Mouse (Mus musculus) ovary, adult 18-20 months (tissue): ENCODE data around the gene Abcb9.

Source experiments
- DNase-seq: peaks from one replicate; pipeline ENCODE4 v3.0.0; 2022; ENCODE audit warnings: low spot score, mixed read lengths

Gene Abcb9

DNA sequence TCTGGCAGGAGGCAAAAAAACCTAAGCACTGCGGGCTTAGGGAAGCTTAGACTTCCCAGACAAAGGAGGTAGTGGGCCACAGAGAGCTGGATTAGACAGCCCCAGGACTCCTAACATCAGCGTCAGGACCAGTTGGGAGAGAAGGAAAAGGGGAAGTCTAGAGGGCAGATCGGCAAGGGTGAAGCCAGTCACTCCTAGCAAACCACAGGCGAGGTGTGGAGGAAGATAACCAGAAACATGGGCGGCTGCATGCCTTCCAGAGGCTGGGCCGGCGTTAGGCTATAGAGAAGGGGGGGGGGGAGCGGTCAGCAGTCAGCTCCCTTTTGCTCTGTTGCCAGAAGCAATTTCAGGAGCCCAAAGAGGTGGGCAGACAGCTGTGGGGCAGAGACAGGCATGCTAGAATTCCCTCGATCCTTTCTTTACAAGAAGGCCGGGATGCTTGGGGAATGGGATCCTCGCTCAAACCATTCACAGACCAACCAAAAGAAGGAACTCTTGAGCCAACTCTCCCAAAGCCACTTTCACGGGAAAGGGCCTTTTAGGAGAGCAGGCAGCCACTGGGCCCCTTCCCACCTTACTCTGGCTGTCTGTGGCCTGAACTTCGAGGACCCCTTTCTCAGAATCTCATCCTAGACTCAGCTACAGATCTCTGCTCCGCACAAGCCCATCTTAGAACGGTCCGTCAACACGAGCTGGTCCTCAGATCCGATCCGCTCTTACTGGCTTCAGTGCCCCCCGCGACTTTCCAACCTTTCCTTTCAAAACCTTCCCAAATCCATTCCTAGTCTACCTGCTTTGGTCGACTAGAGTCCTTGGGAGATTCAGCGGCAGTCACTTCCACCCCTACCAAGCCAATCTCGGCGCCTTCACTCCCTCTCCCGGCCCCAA lies 64.3 kb downstream of the Abcb9 start:
- DNase-seq = no peak

- no peak for DNase-seq
These were observed 65.1 kb downstream of the Abcb9 start for GRCm38 (mm10) chr5:124030386-124031067.

GRCm38 (mm10) chr5:124029220-124030035 lies 66.2 kb downstream of the Abcb9 start:
- DNase-seq = no peak

- no peak for DNase-seq
These were observed 66.9 kb downstream of the Abcb9 start for GRCm38 (mm10) chr5:124028680-124029079.

- DNase-seq = no peak
These were observed 67.7 kb downstream of the Abcb9 start for GRCm38 (mm10) chr5:124027702-124028470.

GRCm38 (mm10) chr5:124026568-124026967 lies 69.0 kb downstream of the Abcb9 start:
- DNase-seq = no peak

- no peak for DNase-seq
These were observed 69.8 kb downstream of the Abcb9 start for GRCm38 (mm10) chr5:124025587-124026441.

DNA sequence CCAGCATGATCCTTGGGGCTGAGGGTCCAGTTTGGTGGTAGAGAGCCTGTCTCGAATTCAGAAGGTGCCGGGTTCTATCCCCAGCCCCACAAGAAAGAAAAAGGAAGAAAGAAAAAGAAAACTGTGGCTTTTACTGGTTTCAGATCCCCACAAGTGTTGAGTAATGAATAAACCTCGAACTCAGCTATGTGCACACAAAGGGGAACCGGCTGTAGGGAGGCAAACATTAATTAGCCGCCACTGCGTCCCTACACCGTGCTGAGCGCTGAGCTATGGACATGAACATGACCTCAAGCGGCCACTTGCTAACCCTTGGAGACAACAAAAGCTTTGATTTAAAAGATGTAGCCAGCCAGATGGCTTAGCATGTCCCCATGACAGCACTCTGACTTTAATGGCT lies 70.5 kb downstream of the Abcb9 start:
- DNase-seq = no peak

- peak; percentile 53 for DNase-seq
These were observed 70.9 kb downstream of the Abcb9 start for GRCm38 (mm10) chr5:124024677-124025076.

DNA sequence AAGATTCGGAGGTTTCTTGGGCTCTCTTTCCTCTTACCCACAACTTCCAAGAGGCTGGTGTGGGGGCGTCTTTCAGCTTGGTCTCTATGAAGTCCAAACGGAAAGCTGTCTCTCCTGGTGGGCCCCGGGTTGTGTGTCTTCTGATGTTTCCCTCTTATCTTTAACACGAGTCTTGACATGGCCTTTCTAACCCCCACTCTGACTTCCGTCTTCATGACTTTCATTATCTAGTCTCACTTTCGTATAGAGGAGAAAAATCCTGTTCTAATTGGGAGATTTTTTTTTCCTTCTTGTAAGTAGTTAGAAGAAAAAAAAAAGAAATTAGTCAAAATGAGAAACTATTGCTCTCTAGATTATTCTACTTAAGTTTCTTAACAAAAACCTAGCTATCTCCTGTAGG lies 73.2 kb downstream of the Abcb9 start:
- no peak for DNase-seq

DNA sequence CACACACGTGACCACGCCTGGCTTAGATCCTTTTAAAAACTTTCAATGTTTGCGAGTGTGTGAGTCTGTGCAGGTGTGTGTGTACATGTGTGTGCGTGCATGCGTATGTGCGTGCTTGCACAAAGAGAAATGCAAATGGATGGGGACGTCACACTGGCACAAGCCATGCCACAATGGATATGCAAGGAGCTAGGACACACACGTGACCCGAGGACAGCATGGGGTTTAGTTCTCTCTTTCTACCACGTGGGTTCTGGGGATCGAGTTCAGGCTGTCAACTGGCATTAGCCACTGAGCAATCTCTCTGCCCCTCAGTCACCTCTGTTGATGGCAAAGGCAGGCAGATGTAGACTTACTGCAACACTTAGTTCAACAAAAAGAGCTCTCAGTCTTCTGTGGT lies 73.9 kb downstream of the Abcb9 start:
- DNase-seq = no peak

DNA sequence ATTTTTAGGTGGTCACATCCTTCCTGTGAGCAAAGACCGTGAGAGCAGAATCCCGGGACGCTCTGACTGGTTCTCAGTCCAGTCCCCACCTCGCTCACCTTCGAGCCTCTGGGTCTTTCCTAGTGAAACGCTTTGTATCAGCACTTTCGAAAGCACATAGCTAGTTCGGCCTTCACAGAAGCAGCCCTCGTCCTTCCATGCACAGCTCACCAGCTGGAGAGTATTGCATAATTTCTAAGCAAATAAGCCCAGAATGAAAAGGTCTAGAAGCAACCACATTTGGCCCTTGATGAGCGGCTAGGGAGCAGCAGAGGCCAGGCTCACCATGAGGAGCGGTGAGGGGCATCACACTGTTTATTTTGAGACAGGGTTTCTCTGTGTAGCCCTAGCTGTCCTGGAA lies 74.5 kb downstream of the Abcb9 start:
- peak; percentile 48 for DNase-seq

- peak; percentile 78 for DNase-seq
These were observed 76.0 kb downstream of the Abcb9 start for GRCm38 (mm10) chr5:124019348-124020216.

GRCm38 (mm10) chr5:124018651-124019050 lies 76.9 kb downstream of the Abcb9 start:
- DNase-seq = no peak

DNA sequence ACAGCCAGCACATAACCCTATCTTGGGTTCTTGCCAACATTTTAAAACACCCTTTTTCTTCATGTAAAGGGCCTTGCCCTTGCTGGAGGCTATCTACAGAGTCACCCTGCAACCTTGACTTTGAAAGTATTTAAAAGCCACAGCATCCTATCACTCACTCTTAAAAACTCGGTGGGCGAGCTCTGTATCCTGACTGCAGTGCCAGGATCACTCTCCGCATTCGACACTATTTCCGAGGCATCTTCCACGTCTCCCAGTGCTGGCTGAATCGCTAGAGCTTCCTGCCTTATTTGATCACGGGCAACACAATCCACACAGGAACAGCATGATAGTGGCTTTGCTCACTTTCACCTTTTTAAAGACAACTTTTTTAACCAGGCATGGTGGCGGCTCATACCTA lies 77.7 kb downstream of the Abcb9 start:
- no peak for DNase-seq

DNA sequence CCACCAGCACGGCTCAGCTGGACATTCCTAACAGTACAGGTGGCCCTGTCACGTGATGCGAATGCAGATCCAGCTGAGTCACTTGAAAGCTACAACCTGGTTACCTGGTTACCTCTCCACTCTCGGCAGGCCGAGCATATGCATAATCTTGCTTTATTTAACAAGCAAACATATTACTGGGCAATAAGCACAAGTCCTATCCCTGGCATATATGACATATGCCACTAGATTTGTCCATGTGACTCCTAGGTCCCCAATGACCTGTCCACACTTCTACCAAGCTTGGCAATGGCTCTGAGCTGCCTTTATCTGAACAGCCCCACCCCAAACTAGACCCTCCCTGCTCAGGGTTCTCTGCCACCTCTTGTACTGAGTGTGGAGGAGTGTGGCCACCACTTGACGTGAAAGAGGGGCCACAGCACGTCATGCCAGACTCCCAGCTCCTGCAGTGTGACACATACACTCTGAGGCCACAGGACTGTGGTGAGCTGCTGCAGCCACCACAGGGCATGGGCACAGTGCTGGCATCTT lies 79.2 kb downstream of the Abcb9 start:
- no peak for DNase-seq

DNA sequence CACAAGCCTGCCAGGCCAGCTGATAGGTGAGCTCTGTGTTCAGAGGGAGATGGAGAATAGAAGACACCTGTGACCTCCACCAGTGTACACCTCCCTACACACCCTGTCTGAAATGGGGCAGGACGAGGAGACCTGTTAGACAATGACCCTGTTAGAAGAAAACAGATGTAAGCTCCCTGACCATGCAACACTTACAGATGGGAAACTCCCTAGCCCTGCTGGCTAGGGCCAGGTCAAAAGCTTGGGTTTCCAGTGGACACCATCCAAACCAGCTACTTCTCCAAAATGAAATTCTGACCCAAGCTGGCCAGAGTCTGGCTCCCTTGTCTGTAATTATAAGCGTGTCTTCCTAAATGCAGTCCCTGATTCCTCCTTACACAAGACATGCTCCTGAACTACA lies 79.9 kb downstream of the Abcb9 start:
- no peak for DNase-seq

- no peak for DNase-seq
These were observed 80.8 kb downstream of the Abcb9 start for GRCm38 (mm10) chr5:124014791-124015251.

GRCm38 (mm10) chr5:124014180-124014579 lies 81.4 kb downstream of the Abcb9 start:
- no peak for DNase-seq
